Comparison of ENCODE assay signal across 19 mouse cellular contexts in the genomic region with DNA sequence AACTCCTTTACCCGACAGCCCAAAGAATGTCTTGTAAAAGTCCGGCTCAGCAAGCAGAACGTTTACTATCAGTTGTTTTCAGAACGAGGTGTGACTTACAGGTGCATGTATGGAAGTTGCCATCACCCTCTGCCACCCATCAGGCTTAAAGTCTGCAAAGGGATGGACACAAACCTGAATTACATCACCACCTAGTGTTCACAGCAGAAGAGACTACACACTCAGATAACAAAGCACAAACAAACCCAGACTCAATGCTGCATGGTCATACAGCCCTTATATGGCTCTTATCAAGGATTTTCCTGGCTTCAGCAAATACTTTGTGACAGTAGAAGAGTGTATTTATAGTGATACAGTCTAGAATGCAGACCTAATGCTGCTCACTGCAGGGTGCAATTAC. TPM values are rescaled to one million over a fixed set of nuclear protein-coding genes. Genes with fewer than 3 reads are reported as not detected.
DNase-seq lines count a peak whose midpoint lies in the region; ATAC-seq and TF ChIP-seq lines count a peak whose summit lies in the region.
"Had no signal": no experiment of that assay in that cellular context is flagged by ENCODE, and none has a peak within 500 bp of the region (broad histone marks: within the 10 kb centered on the region; RNA-seq: fewer than 3 reads in every experiment).

No protein-coding gene starts in this region.

- H3K27me3 ChIP-seq in liver, postnatal 0 days (ENCODE audit: insufficient read depth, low read length) = no peaks in the 10 kb centered on the region
- H3K27me3 ChIP-seq: forebrain, embryonic 15.5 days; midbrain, embryonic 15.5 days; neural tube, embryonic 13.5 days had no signal

- no peak overlapping the region for H3K27ac ChIP-seq in gastrocnemius, adult 2 months
- H3K27ac ChIP-seq in layer of hippocampus, adult 2 months = no peak overlapping the region
- H3K27ac ChIP-seq in liver, postnatal 0 days (ENCODE audit: low read depth) = no peak overlapping the region
- H3K27ac ChIP-seq: forebrain, embryonic 15.5 days; midbrain, embryonic 15.5 days; neural tube, embryonic 13.5 days had no signal

- no peak overlapping the region for H3K4me3 ChIP-seq in gastrocnemius, adult 2 months
- no peak overlapping the region for H3K4me3 ChIP-seq in layer of hippocampus, adult 2 months
- H3K4me3 ChIP-seq in liver, postnatal 0 days (ENCODE audit: low read depth, low read length) = no peak overlapping the region
- H3K4me3 ChIP-seq: forebrain, embryonic 15.5 days; midbrain, embryonic 15.5 days; neural tube, embryonic 13.5 days had no signal

- peaks cover 11% of the 10 kb centered on the region for H3K4me1 ChIP-seq in liver, postnatal 0 days (ENCODE audit: insufficient read depth)

- TF ChIP-seq EP300 in liver, postnatal 0 days (IDR thresholded peaks at IDR 0.05; ENCODE audit: low read depth) = no peak

- peak; percentile 19; the same call in 1 of the 2 replicates for TF ChIP-seq CTCF in gastrocnemius, adult 2 months (IDR thresholded peaks at IDR 0.05)
- peak; percentile 67 for TF ChIP-seq CTCF in layer of hippocampus, adult 2 months (conservative IDR thresholded peaks at IDR 0.05)
- peak; percentile 61 for TF ChIP-seq CTCF in liver, postnatal 0 days (IDR thresholded peaks at IDR 0.05; ENCODE audit: low read depth)

- H3K9me3 ChIP-seq in liver, postnatal 0 days (ENCODE audit: low read length) = no peaks in the 10 kb centered on the region
- H3K9me3 ChIP-seq: forebrain, embryonic 15.5 days; midbrain, embryonic 15.5 days; neural tube, embryonic 13.5 days had no signal

- DNase-seq in gastrocnemius, adult 2 months = no peak
- DNase-seq in gastrocnemius, adult 18-20 months (ENCODE audit: low spot score) = no peak
- DNase-seq in layer of hippocampus, adult 2 months (ENCODE audit: low spot score in 2 of 2) = no peak
- DNase-seq in layer of hippocampus, adult 11-12 months (ENCODE audit: low spot score) = no peak
- DNase-seq in ES-CJ7 (ENCODE audit: low read depth, low spot score) = peak; percentile 29
- peak; percentile 9 for DNase-seq in liver, postnatal 0 days
- no peak for DNase-seq in right cerebral cortex, postnatal 4 days
- no peak for DNase-seq in cerebellum, adult 9-10 months
- DNase-seq: cerebellum, adult 2 months; embryo, embryonic 11 days; gastrocnemius, postnatal 25 days; heart, postnatal 14 days; kidney, postnatal 14 days; layer of hippocampus, postnatal 36 days; lung, postnatal 14 days had no signal

- H3K4me2 ChIP-seq in liver, postnatal 0 days (ENCODE audit: low read depth, low read length) = no peak overlapping the region
- H3K4me2 ChIP-seq: forebrain, embryonic 15.5 days; midbrain, embryonic 15.5 days; neural tube, embryonic 13.5 days had no signal

- ATAC-seq in liver, postnatal 0 days = no peak
- ATAC-seq: forebrain, embryonic 15.5 days; hindbrain, embryonic 16.5 days; midbrain, embryonic 15.5 days had no signal

- intact Hi-C loops in gastrocnemius, adult 2 months (cut with DNase I) = no loop called here

- no peaks in the 10 kb centered on the region for H3K36me3 ChIP-seq in liver, postnatal 0 days (replicated peaks; ENCODE audit: insufficient read depth, low read length)
- H3K36me3 ChIP-seq: forebrain, embryonic 15.5 days; midbrain, embryonic 15.5 days; neural tube, embryonic 13.5 days had no signal

- H3K9ac ChIP-seq in liver, postnatal 0 days (replicated peaks) = no peak overlapping the region
- H3K9ac ChIP-seq: forebrain, embryonic 15.5 days; midbrain, embryonic 15.5 days; neural tube, embryonic 13.5 days had no signal

- 63% methylated on average over 4 of the region's 4 CpGs for WGBS in liver, postnatal 0 days (ENCODE audit: insufficient replicate concordance)

RNA-seq across cellular contexts. Expression of gene Dnah1, which starts 4.0 kb away (rescaled TPM):
- total RNA-seq in gastrocnemius, adult 2 months (2021) = under 1 TPM; 0.03 to 0.08 TPM
- under 1 TPM; 0.14 to 0.16 TPM for total RNA-seq in gastrocnemius, adult 18-20 months (2021)
- total RNA-seq in layer of hippocampus, adult 2 months (2021) = 1 to 10 TPM; 4.6 to 5.8 TPM
- 0.05 and 0.06 TPM in 2 replicates for polyA plus RNA-seq in liver, postnatal 0 days (2015; fragmentation: Nextera tagmentation; extraction: Ambion mirVana)

RNA-seq across cellular contexts. Expression of gene Capn7, which starts 8.8 kb away (rescaled TPM):
- total RNA-seq in gastrocnemius, adult 2 months (2021) = 10 to 100 TPM; 29.4 to 33.6 TPM
- 10 to 100 TPM; 27.2 to 30.2 TPM for total RNA-seq in gastrocnemius, adult 18-20 months (2021)
- 10 to 100 TPM; 35.6 to 39.4 TPM for total RNA-seq in layer of hippocampus, adult 2 months (2021)
- 10.3 and 12.4 TPM in 2 replicates for polyA plus RNA-seq in liver, postnatal 0 days (2015; fragmentation: Nextera tagmentation; extraction: Ambion mirVana)

Comparison
In these comparisons a context has a peak if more than half of its experiments do, and no peak if none do; other contexts are left out.
1. DNase-seq: peak in ES-CJ7 (single experiment) and liver, postnatal 0 days (single experiment); none in gastrocnemius, adult 2 months (single experiment), gastrocnemius, adult 18-20 months (single experiment), layer of hippocampus, adult 2 months (0 of 2), layer of hippocampus, adult 11-12 months (single experiment), right cerebral cortex, postnatal 4 days (single experiment) and cerebellum, adult 9-10 months (single experiment).
2. RNA of gene Dnah1, which starts 4.0 kb away (total RNA-seq): 4.6 to 5.8 TPM in layer of hippocampus, adult 2 months; 0.14 to 0.16 TPM in gastrocnemius, adult 18-20 months and 0.03 to 0.08 TPM in gastrocnemius, adult 2 months; every median in the first group is over 4 times any median in the second.
3. Peak in every context shown above with its lines, with median percentiles within 50 percentile points of each other: CTCF ChIP-seq.